8 mouse cellular contexts compared by ENCODE assay signal in the genomic region with DNA sequence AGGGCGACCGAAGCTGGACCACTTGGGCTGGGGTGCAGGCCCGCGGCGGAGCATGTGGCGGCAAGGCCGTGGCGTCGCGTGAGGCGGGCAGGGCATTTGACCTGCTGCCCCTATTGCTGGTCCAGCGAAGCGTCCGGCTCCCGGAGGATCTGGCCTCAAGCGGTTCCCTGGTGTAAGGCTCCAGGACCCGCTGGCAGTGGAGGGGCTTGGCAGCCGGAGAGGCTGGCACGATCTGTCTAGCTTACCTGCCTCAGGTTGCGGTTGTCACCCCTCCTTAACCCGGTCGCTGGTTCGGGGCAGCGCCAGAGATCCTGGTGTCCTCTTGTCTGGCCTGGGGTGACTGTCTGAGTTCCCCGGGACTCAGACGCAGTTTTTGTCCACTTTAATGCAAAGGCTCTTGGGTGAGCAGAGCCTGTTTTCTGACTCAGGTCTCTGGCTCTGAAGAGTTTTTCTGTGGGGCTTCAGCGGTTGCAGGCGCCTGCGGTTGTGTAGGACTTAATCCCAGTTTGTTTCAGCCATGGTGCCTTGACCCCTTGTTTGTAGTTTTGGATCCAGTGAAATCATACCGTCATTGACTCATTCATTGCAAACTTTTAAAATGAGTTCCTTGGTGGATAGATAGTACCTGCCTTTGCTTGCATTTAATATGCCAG. TPM values are rescaled to one million over a fixed set of nuclear protein-coding genes. Genes with fewer than 3 reads are reported as not detected.
A peak's percentile ranks its signal among the peaks of the same experiment; 100 is the strongest.
DNase-seq lines count a peak whose midpoint lies in the region; ATAC-seq and TF ChIP-seq lines count a peak whose summit lies in the region.

No protein-coding gene starts in this region.

- peak overlapping the region; percentile 90 for H3K9ac ChIP-seq in hindbrain, embryonic 16.5 days (ENCODE audit: low read depth, low read length)
- H3K9ac ChIP-seq in midbrain, embryonic 14.5 days (replicated peaks; ENCODE audit: low read length): peak overlapping the region; percentile 81

- no peaks in the 10 kb centered on the region for H3K36me3 ChIP-seq in testis, adult 2 months (ENCODE audit: control insufficient read depth, insufficient read depth, low read length)
- H3K36me3 ChIP-seq in hindbrain, embryonic 16.5 days (ENCODE audit: control insufficient read depth, insufficient read depth, low read length): no peaks in the 10 kb centered on the region
- H3K36me3 ChIP-seq in midbrain, embryonic 14.5 days (ENCODE audit: control insufficient read depth, insufficient read depth, low read length): no peaks in the 10 kb centered on the region

- DNase-seq in embryo, embryonic 10.5 days (ENCODE audit: low spot score): peak; percentile 67
- DNase-seq in embryo, embryonic 9.5 days (ENCODE audit: extremely low spot score): no peak
- DNase-seq in testis, postnatal 14 days (ENCODE audit: low spot score): no peak
- DNase-seq in midbrain, embryonic 14.5 days: peak; percentile 52
- no peak for DNase-seq in left cerebral cortex, adult 8-10 months (ENCODE audit: low spot score in 2 of 2)
- no peak for DNase-seq in right cerebral cortex, postnatal 25 days

- H3K4me1 ChIP-seq in testis, adult 2 months (ENCODE audit: control insufficient read depth, insufficient read depth, low read length): peaks cover 4% of the 10 kb centered on the region
- peaks cover 6% of the 10 kb centered on the region for H3K4me1 ChIP-seq in hindbrain, embryonic 16.5 days (ENCODE audit: control insufficient read depth, insufficient read depth, low read depth, low read length)
- H3K4me1 ChIP-seq in midbrain, embryonic 14.5 days (ENCODE audit: control insufficient read depth, insufficient read depth, low read length): peaks cover 6% of the 10 kb centered on the region

- TF ChIP-seq POLR2A in testis, adult 2 months (IDR thresholded peaks at IDR 0.05; ENCODE audit: control insufficient read depth, low read depth, low read length): no peak

- H3K27ac ChIP-seq in testis, adult 2 months (ENCODE audit: control insufficient read depth, insufficient read depth, low read depth, low read length): peak overlapping the region; percentile 65
- H3K27ac ChIP-seq in hindbrain, embryonic 16.5 days (ENCODE audit: low read depth, low read length): peak overlapping the region; percentile 72; the same call in 1 of the 2 replicates
- H3K27ac ChIP-seq in midbrain, embryonic 14.5 days (replicated peaks; ENCODE audit: low read depth, low read length): peak overlapping the region; percentile 69

- under 1% methylated on average over 27 of the region's 30 CpGs for whole genome bisulfite sequencing in hindbrain, embryonic 16.5 days
- under 1% methylated on average over 30 of the region's 30 CpGs for WGBS in midbrain, embryonic 14.5 days

- peak overlapping the region; percentile 97 for H3K4me2 ChIP-seq in hindbrain, embryonic 16.5 days (ENCODE audit: low read length)
- peak overlapping the region; percentile 98 for H3K4me2 ChIP-seq in midbrain, embryonic 14.5 days (ENCODE audit: low read length)

- no peak for ATAC-seq in hindbrain, embryonic 16.5 days
- no peak for ATAC-seq in midbrain, embryonic 14.5 days (ENCODE audit: low FRiP score, low TSS enrichment)

- TF ChIP-seq CTCF in testis, adult 2 months (IDR thresholded peaks at IDR 0.05; ENCODE audit: control insufficient read depth, insufficient read depth, insufficient replicate concordance, low read depth, low read length): no peak

- H3K9me3 ChIP-seq in hindbrain, embryonic 16.5 days (ENCODE audit: control insufficient read depth, low read length): no peaks in the 10 kb centered on the region
- H3K9me3 ChIP-seq in midbrain, embryonic 14.5 days (ENCODE audit: control insufficient read depth, low read length): no peaks in the 10 kb centered on the region

- no peaks in the 10 kb centered on the region for H3K27me3 ChIP-seq in testis, adult 2 months (ENCODE audit: control insufficient read depth, insufficient read depth, low read length)
- H3K27me3 ChIP-seq in hindbrain, embryonic 16.5 days (replicated peaks; ENCODE audit: control insufficient read depth, insufficient read depth, low read length): no peaks in the 10 kb centered on the region
- no peaks in the 10 kb centered on the region for H3K27me3 ChIP-seq in midbrain, embryonic 14.5 days (ENCODE audit: control insufficient read depth, insufficient read depth, low read length)

- peak overlapping the region; percentile 95 for H3K4me3 ChIP-seq in testis, adult 2 months (ENCODE audit: control insufficient read depth, low read depth, low read length)
- H3K4me3 ChIP-seq in hindbrain, embryonic 16.5 days (ENCODE audit: low read length): peak overlapping the region; percentile 95
- H3K4me3 ChIP-seq in midbrain, embryonic 14.5 days (replicated peaks; ENCODE audit: low read depth, low read length): peak overlapping the region; percentile 79

RNA-seq across cellular contexts. Expression of gene Focad, which starts 0.5 kb away (rescaled TPM):
- polyA plus RNA-seq in testis, adult 2 months (2012; rRNA removed): 7.2 TPM in 2 replicates
- polyA plus RNA-seq in hindbrain, embryonic 16.5 days (2015; fragmentation: Nextera tagmentation; extraction: Ambion mirVana): 11.7 and 13.3 TPM in 2 replicates
- 12.2 and 17.3 TPM in 2 replicates for polyA plus RNA-seq in midbrain, embryonic 14.5 days (2014; fragmentation: Nextera tagmentation; extraction: Ambion mirVana)
- total RNA-seq in left cerebral cortex, adult 8-10 months (2022): 10 to 100 TPM; 52.1 to 70.4 (median 58.5) TPM

Comparison
In these comparisons a context has a peak if more than half of its experiments do, and no peak if none do; other contexts are left out.
1. DNase-seq: peak in embryo, embryonic 10.5 days (single experiment) and midbrain, embryonic 14.5 days (single experiment); none in embryo, embryonic 9.5 days (single experiment), testis, postnatal 14 days (single experiment), left cerebral cortex, adult 8-10 months (0 of 2) and right cerebral cortex, postnatal 25 days (single experiment).
2. Peak in every context shown above with its lines, with median percentiles within 50 percentile points of each other: H3K27ac ChIP-seq and H3K4me3 ChIP-seq.